Mouse (Mus musculus) heart, adult 2 months (tissue): ENCODE results near the gene Nudt1. TPM values are rescaled to one million over a fixed set of nuclear protein-coding genes. Genes with fewer than 3 reads are reported as not detected.
"Not testable (repeated sequence)": the region's sequence is repeated elsewhere in the genome, so short reads cannot be mapped to it uniquely, and the experiment has no call there.

Source experiments
- DNase-seq, 2 experiments: peaks; one replicate each; pipeline ENCODE4 v3.0.0; 2021
- H3K27ac ChIP-seq: fragments of 200-600 bp; 2 replicates; pipeline ENCODE4 v1.8.1; 2022
- H3K27me3 ChIP-seq: fragments of 200-500 bp; 2 replicates; pipeline ENCODE4 v1.6.1; 2012; ENCODE audit warnings: mild to moderate bottlenecking, low read length, inconsistent platforms, mixed read lengths; ENCODE audit not compliant: control insufficient read depth, insufficient read depth
- H3K36me3 ChIP-seq: fragments of 200-500 bp; 2 replicates; pipeline ENCODE4 v1.6.1; 2012; ENCODE audit warnings: low read length, inconsistent platforms; ENCODE audit not compliant: control insufficient read depth, insufficient read depth
- H3K4me1 ChIP-seq: fragments of 200-500 bp; 2 replicates; pipeline ENCODE4 v1.6.1; 2011; ENCODE audit warnings: low read length; ENCODE audit not compliant: control insufficient read depth, insufficient read depth
- H3K4me3 ChIP-seq: fragments of 200-600 bp; 2 replicates; pipeline ENCODE4 v1.8.1; 2022
- H3K79me2 ChIP-seq: fragments of 200-500 bp; replicated peaks from 2 replicates; pipeline ENCODE4 v1.6.1; 2012; ENCODE audit warnings: mild to moderate bottlenecking, inconsistent platforms, low read length, moderate library complexity, mixed read lengths; ENCODE audit not compliant: control insufficient read depth, insufficient read depth
- H3K9ac ChIP-seq: fragments of 200-500 bp; 2 replicates; pipeline ENCODE4 v1.6.1; 2012; ENCODE audit warnings: low read depth, mild to moderate bottlenecking, control low read depth, inconsistent platforms, low read length, mixed read lengths
- CTCF ChIP-seq: fragments of 200-600 bp; IDR thresholded peaks from 2 replicates; pipeline ENCODE4 v1.8.1; 2022; ENCODE audit warnings: antibody characterized with exemption, mild to moderate bottlenecking, moderate library complexity
- EP300 ChIP-seq: fragments of 200-500 bp; IDR thresholded peaks from 2 replicates; pipeline ENCODE4 v1.6.1; 2011; ENCODE audit warnings: low read depth, low read length, control low read depth; ENCODE audit not compliant: insufficient read depth
- POLR2A ChIP-seq: fragments of 200-500 bp; IDR thresholded peaks from 2 replicates; pipeline ENCODE4 v1.6.1; 2011; ENCODE audit warnings: mild to moderate bottlenecking, low read depth, low read length, control low read depth; ENCODE audit not compliant: insufficient read depth
- WGBS: fragments of 180-500 bp; shearing (Covaris S2); methylation state at CpG from one replicate; pipeline ENCODE4 v1.1.7; 2018; 5-methylcytosine and 5-hydroxymethylcytosine counted together
- intact Hi-C: fragments of 180-260 bp; cut with DNase I; formaldehyde crosslinking; loops from one replicate; pipeline ENCODE4 v1.15.1; 2025
- polyA plus RNA-seq: library from polyadenylated mRNA; depleted of rRNA; stranded (reverse); fragments of >200 nt; gene quantifications from 2 replicates; pipeline ENCODE4 v1.2.3, GENCODE M21; 2012
- total RNA-seq, 2 experiments: library from RNA; stranded (reverse); gene quantifications; 2 replicates each; pipeline ENCODE4 v1.2.3; 2021

Gene Nudt1
- total and polyA plus RNA-seq, 3 experiments: 6.5 to 10.0 (median 8.7) TPM

- Histone ChIP-seq H3K4me1 (no peaks in the 10 kb centered on the region), H3K27me3 (no peaks in the 10 kb centered on the region), H3K27ac (no peak overlapping the region), H3K9ac (no peak overlapping the region), H3K4me3 (no peak overlapping the region), H3K79me2 (no peaks in the 10 kb centered on the region), H3K36me3 (no peaks in the 10 kb centered on the region)
- WGBS: 88% methylated on average over 3 of the region's 3 CpGs
- no peak for DNase-seq
- TF ChIP-seq EP300: no peak
- no peak for TF ChIP-seq POLR2A
- no peak for TF ChIP-seq CTCF
- intact Hi-C loops: no loop called here
Observed at GRCm38 (mm10) chr5:140357466-140357865, 36.0 kb downstream of the Nudt1 start.

GRCm38 (mm10) chr5:140359930-140360674 is 38.6 kb downstream of the Nudt1 start:
- WGBS: 88% methylated on average over 14 of the region's 14 CpGs
- no peak for DNase-seq
- Histone ChIP-seq H3K27ac (no peak overlapping the region), H3K36me3 (no peaks in the 10 kb centered on the region), H3K27me3 (no peaks in the 10 kb centered on the region), H3K4me1 (no peaks in the 10 kb centered on the region), H3K79me2 (no peaks in the 10 kb centered on the region), H3K4me3 (no peak overlapping the region), H3K9ac (no peak overlapping the region)
- no peak for TF ChIP-seq POLR2A
- TF ChIP-seq CTCF: no peak
- no peak for TF ChIP-seq EP300
- intact Hi-C loops: no loop called here

- no peak for DNase-seq
- Histone ChIP-seq H3K4me1 (no peaks in the 10 kb centered on the region), H3K4me3 (no peak overlapping the region), H3K79me2 (peaks cover 1% of the 10 kb centered on the region; the same call in 1 of the 2 replicates), H3K9ac (no peak overlapping the region), H3K27me3 (no peaks in the 10 kb centered on the region), H3K27ac (no peak overlapping the region), H3K36me3 (no peaks in the 10 kb centered on the region)
- 96% methylated on average over 5 of the region's 5 CpGs for WGBS
- intact Hi-C loops: no loop called here
- TF ChIP-seq POLR2A (no peak), EP300 (no peak), CTCF (no peak)
Observed at GRCm38 (mm10) chr5:140364415-140364814, 43.0 kb downstream of the Nudt1 start.

GRCm38 (mm10) chr5:140368126-140368525 is 46.7 kb downstream of the Nudt1 start:
- intact Hi-C loops, H3K9ac ChIP-seq: not testable (repeated sequence)
- 93% methylated on average over 2 of the region's 2 CpGs for WGBS

GRCm38 (mm10) chr5:140368926-140369325 is 47.5 kb downstream of the Nudt1 start:
- no peak overlapping the region for H3K9ac ChIP-seq
- H3K36me3 ChIP-seq: no peaks in the 10 kb centered on the region
- no peaks in the 10 kb centered on the region for H3K27me3 ChIP-seq
- H3K79me2 ChIP-seq: peaks cover 1% of the 10 kb centered on the region; the same call in 1 of the 2 replicates
- DNase-seq: no peak
- peaks cover 8% of the 10 kb centered on the region for H3K4me1 ChIP-seq
- no peak for TF ChIP-seq EP300
- TF ChIP-seq CTCF: no peak
- TF ChIP-seq POLR2A: no peak
- WGBS: 94% methylated on average over 4 of the region's 4 CpGs
- H3K27ac ChIP-seq: no peak overlapping the region
- intact Hi-C loops: no loop called here
- no peak overlapping the region for H3K4me3 ChIP-seq

More at GRCm38 (mm10) chr5:140368126-140368525, 46.7 kb downstream of the Nudt1 start:
- H3K4me3 ChIP-seq, H3K27me3 ChIP-seq, H3K79me2 ChIP-seq, H3K27ac ChIP-seq, DNase-seq, H3K4me1 ChIP-seq, H3K36me3 ChIP-seq: not testable (repeated sequence)

GRCm38 (mm10) chr5:140369466-140369865 is 48.0 kb downstream of the Nudt1 start:
- Histone ChIP-seq H3K79me2 (peaks cover 3% of the 10 kb centered on the region; the same call in 1 of the 2 replicates), H3K4me1 (peaks cover 8% of the 10 kb centered on the region), H3K4me3 (no peak overlapping the region), H3K36me3 (no peaks in the 10 kb centered on the region), H3K27ac (no peak overlapping the region), H3K9ac (no peak overlapping the region), H3K27me3 (no peaks in the 10 kb centered on the region)
- TF ChIP-seq EP300 (no peak), CTCF (no peak), POLR2A (no peak)
- no peak for DNase-seq
- WGBS: 83% methylated on average over 2 of the region's 2 CpGs
- intact Hi-C loops: no loop called here
